In the genomic region with DNA sequence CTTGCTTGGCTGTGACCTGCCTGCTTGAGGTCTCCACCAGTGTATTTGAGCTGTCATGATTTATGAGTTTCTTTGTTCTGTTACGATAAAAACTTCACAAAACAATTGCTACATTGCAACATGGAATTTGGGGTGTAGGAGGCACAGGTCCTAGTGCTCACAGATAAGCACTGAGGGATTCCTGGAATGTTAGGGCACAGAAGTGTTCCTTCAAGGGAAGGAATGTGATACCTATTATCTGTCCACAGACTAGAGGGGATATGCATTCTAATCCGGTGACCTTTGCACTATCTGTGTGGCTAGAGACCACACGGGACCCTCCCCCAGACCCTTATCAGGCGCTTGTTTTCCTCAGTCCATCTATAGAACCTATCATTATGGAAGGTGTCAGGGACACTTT, we compare ENCODE assay signal across 23 mouse cellular contexts.
DNase-seq lines count a peak whose midpoint lies in the region; ATAC-seq and TF ChIP-seq lines count a peak whose summit lies in the region.
"Had no signal": no experiment of that assay in that cellular context is flagged by ENCODE, and none has a peak within 500 bp of the region (broad histone marks: within the 10 kb centered on the region; RNA-seq: fewer than 3 reads in every experiment).

No protein-coding gene starts in this region.

- no peak for DNase-seq in heart, adult 2 months
- no peak for DNase-seq in heart, adult 18-20 months
- DNase-seq in embryo, embryonic 10.5 days (ENCODE audit: low spot score) = peak; percentile 32
- no peak for DNase-seq in cerebellum, postnatal 14 days
- DNase-seq: adrenal gland, adult 2 months; adrenal gland, postnatal 25 days; cerebellum, adult 2 months; cerebellum, postnatal 10 days; gastrocnemius, adult 2 months; gastrocnemius, postnatal 25 days; heart, adult 11 months; kidney, adult 11 months; kidney, adult 9 months had no signal

- no peak overlapping the region for H3K4me3 ChIP-seq in heart, embryonic 11.5 days (ENCODE audit: low read depth, low read length)
- no peak overlapping the region for H3K4me3 ChIP-seq in heart, adult 2 months
- H3K4me3 ChIP-seq in heart, embryonic 15.5 days = no peak overlapping the region
- H3K4me3 ChIP-seq: embryonic facial prominence, embryonic 15.5 days; erythroblast, embryonic 14.5 days; forebrain, embryonic 10.5 days; gastrocnemius, adult 2 months; hindbrain, embryonic 13.5 days had no signal

- intact Hi-C loops in heart, adult 2 months (cut with DNase I) = no loop called here

- no peak for TF ChIP-seq EP300 in heart, adult 2 months (IDR thresholded peaks at IDR 0.05; ENCODE audit: insufficient read depth, low read depth, low read length)

- peak overlapping the region; percentile 6; the same call in 1 of the 2 replicates for H3K4me2 ChIP-seq in heart, embryonic 11.5 days
- no peak overlapping the region for H3K4me2 ChIP-seq in heart, embryonic 15.5 days
- H3K4me2 ChIP-seq: embryonic facial prominence, embryonic 15.5 days; hindbrain, embryonic 13.5 days had no signal

- no peaks in the 10 kb centered on the region for H3K27me3 ChIP-seq in heart, embryonic 11.5 days (ENCODE audit: control insufficient read depth, insufficient read depth, low read length)
- H3K27me3 ChIP-seq in heart, adult 2 months (ENCODE audit: control insufficient read depth, insufficient read depth, low read length) = no peaks in the 10 kb centered on the region
- no peaks in the 10 kb centered on the region for H3K27me3 ChIP-seq in heart, embryonic 15.5 days
- H3K27me3 ChIP-seq: CH12.LX; embryonic facial prominence, embryonic 15.5 days; hindbrain, embryonic 13.5 days; Patski had no signal

- peaks cover 4% of the 10 kb centered on the region for H3K79me2 ChIP-seq in heart, adult 2 months (replicated peaks; ENCODE audit: control insufficient read depth, insufficient read depth, low read length)

- H3K9ac ChIP-seq in heart, embryonic 11.5 days (ENCODE audit: low read depth, low read length) = no peak overlapping the region
- no peak overlapping the region for H3K9ac ChIP-seq in heart, adult 2 months (ENCODE audit: low read depth, low read length)
- no peak overlapping the region for H3K9ac ChIP-seq in heart, embryonic 15.5 days
- H3K9ac ChIP-seq: embryonic facial prominence, embryonic 15.5 days; hindbrain, embryonic 13.5 days had no signal

- no peaks in the 10 kb centered on the region for H3K36me3 ChIP-seq in heart, embryonic 11.5 days (ENCODE audit: control insufficient read depth, insufficient read depth, low read length)
- peaks cover 6% of the 10 kb centered on the region; the same call in 1 of the 2 replicates for H3K36me3 ChIP-seq in heart, adult 2 months (ENCODE audit: control insufficient read depth, insufficient read depth, low read length)
- H3K36me3 ChIP-seq in heart, embryonic 15.5 days = no peaks in the 10 kb centered on the region
- H3K36me3 ChIP-seq: embryonic facial prominence, embryonic 15.5 days; forebrain, embryonic 10.5 days; hindbrain, embryonic 13.5 days had no signal

- no peaks in the 10 kb centered on the region for H3K9me3 ChIP-seq in heart, embryonic 11.5 days (replicated peaks; ENCODE audit: control insufficient read depth, low read length)
- no peaks in the 10 kb centered on the region for H3K9me3 ChIP-seq in heart, embryonic 15.5 days (replicated peaks)
- H3K9me3 ChIP-seq: embryonic facial prominence, embryonic 15.5 days; forebrain, embryonic 10.5 days; hindbrain, embryonic 13.5 days had no signal

- ATAC-seq in heart, embryonic 11.5 days (replicated peaks; ENCODE audit: insufficient number of reproducible peaks, low FRiP score, low TSS enrichment) = no peak; the same call in 1 of the 2 replicates
- ATAC-seq in heart, embryonic 15.5 days (replicated peaks; ENCODE audit: insufficient number of reproducible peaks, insufficient read depth, low FRiP score, low read depth) = no peak
- ATAC-seq: forebrain, embryonic 14.5 days; hindbrain, postnatal 0 days; Patski had no signal

- H3K4me1 ChIP-seq in heart, embryonic 11.5 days (ENCODE audit: control insufficient read depth, insufficient read depth, low read length) = peaks cover 52% of the 10 kb centered on the region
- peaks cover 12% of the 10 kb centered on the region for H3K4me1 ChIP-seq in heart, adult 2 months (ENCODE audit: control insufficient read depth, insufficient read depth, low read length)
- H3K4me1 ChIP-seq in heart, embryonic 15.5 days (replicated peaks) = peaks cover 43% of the 10 kb centered on the region

- TF ChIP-seq POLR2A in heart, adult 2 months (IDR thresholded peaks at IDR 0.05; ENCODE audit: insufficient read depth, low read depth, low read length) = no peak

- H3K27ac ChIP-seq in heart, embryonic 11.5 days (ENCODE audit: low read depth, low read length) = peak overlapping the region; percentile 71; the same call in 1 of the 2 replicates
- H3K27ac ChIP-seq in heart, adult 2 months = no peak overlapping the region
- peak overlapping the region; percentile 45 for H3K27ac ChIP-seq in heart, embryonic 15.5 days
- H3K27ac ChIP-seq: embryonic facial prominence, embryonic 15.5 days; forebrain, embryonic 10.5 days; gastrocnemius, adult 2 months; hindbrain, embryonic 13.5 days; hindbrain, postnatal 0 days had no signal

- 9% methylated on average over 4 of the region's 4 CpGs for WGBS in heart, embryonic 11.5 days (ENCODE audit: insufficient replicate concordance)
- 31% methylated on average over 4 of the region's 4 CpGs for WGBS in heart, adult 2 months
- 22% methylated on average over 4 of the region's 4 CpGs for WGBS in heart, embryonic 15.5 days

- no peak for TF ChIP-seq CTCF in heart, adult 2 months (IDR thresholded peaks at IDR 0.05)
